Mouse (Mus musculus): ENCODE measurements at regions not wholly inside any gene's neighbourhood (a gene's known extent, or its start where the extent isn't known, plus 50 kb on each side); places are given as distances from the start of the nearest gene placed in this dataset.
A peak's percentile ranks its signal among the peaks of the same experiment; 100 is the strongest.

GRCm38 (mm10) chr8:87105106-87105505 is 220.0 kb upstream of the N4bp1 start:
- no peak for DNase-seq

GRCm38 (mm10) chr8:87095211-87095610 is 210.2 kb upstream of the N4bp1 start:
- no peak for DNase-seq

- DNase-seq, result peak in 1 of 2 experiments; percentile 35
Observed at GRCm38 (mm10) chr8:87094685-87095084, 209.6 kb upstream of the N4bp1 start.

- no peak for DNase-seq
Observed at GRCm38 (mm10) chr8:87093716-87094115, 208.7 kb upstream of the N4bp1 start.

GRCm38 (mm10) chr8:87093081-87093480 is 208.0 kb upstream of the N4bp1 start:
- DNase-seq, result no peak

- DNase-seq, result peak in 1 of 2 experiments; percentile 17
Observed at GRCm38 (mm10) chr8:87087451-87088095, 202.5 kb upstream of the N4bp1 start.

- no peak for DNase-seq
Observed at GRCm38 (mm10) chr8:87078260-87078659, 193.2 kb upstream of the N4bp1 start.

GRCm38 (mm10) chr8:87075921-87076320 is 190.9 kb upstream of the N4bp1 start:
- DNase-seq, result no peak

- DNase-seq, result no peak
Observed at GRCm38 (mm10) chr8:87071224-87071623, 186.2 kb upstream of the N4bp1 start.

- no peak for DNase-seq
Observed at GRCm38 (mm10) chr8:87067106-87067505, 182.0 kb upstream of the N4bp1 start.

GRCm38 (mm10) chr8:87064768-87065167 is 179.7 kb upstream of the N4bp1 start:
- no peak for DNase-seq

GRCm38 (mm10) chr8:87064250-87064747 is 179.2 kb upstream of the N4bp1 start:
- DNase-seq, result no peak

GRCm38 (mm10) chr8:87063588-87063987 is 178.5 kb upstream of the N4bp1 start:
- no peak for DNase-seq

- no peak for DNase-seq
Observed at GRCm38 (mm10) chr8:87049746-87050145, 164.7 kb upstream of the N4bp1 start.

GRCm38 (mm10) chr8:87049196-87049595 is 164.1 kb upstream of the N4bp1 start:
- DNase-seq, result no peak

- no peak for DNase-seq
Observed at GRCm38 (mm10) chr8:87046590-87046989, 161.5 kb upstream of the N4bp1 start.

- DNase-seq, result no peak
Observed at GRCm38 (mm10) chr8:87043016-87043415, 158.0 kb upstream of the N4bp1 start.

GRCm38 (mm10) chr8:87037620-87038380 is 152.7 kb upstream of the N4bp1 start:
- DNase-seq, result no peak

- DNase-seq, result no peak
Observed at GRCm38 (mm10) chr8:87035996-87036395, 150.9 kb upstream of the N4bp1 start.

- DNase-seq, result no peak
Observed at GRCm38 (mm10) chr8:87028171-87028570, 143.1 kb upstream of the N4bp1 start.

- no peak for DNase-seq
Observed at GRCm38 (mm10) chr8:87025946-87026345, 140.9 kb upstream of the N4bp1 start.

GRCm38 (mm10) chr8:87019795-87020194 is 134.7 kb upstream of the N4bp1 start:
- DNase-seq, result no peak

- no peak for DNase-seq
Observed at GRCm38 (mm10) chr8:86975546-86975945, 90.5 kb upstream of the N4bp1 start.

GRCm38 (mm10) chr8:86971736-86972135 is 86.7 kb upstream of the N4bp1 start:
- no peak for DNase-seq
